Mouse (Mus musculus) ZHBTc4 (cell line): ENCODE results near the gene Prpf40a.

Source experiments
- DNase-seq: peaks from one replicate; pipeline ENCODE4 v3.0.0-alpha.2; 2011; ENCODE audit warnings: low read depth, low spot score

Gene Prpf40a

GRCm38 (mm10) chr2:53106056-53106455 lies 85.0 kb downstream of the Prpf40a start:
- no peak for DNase-seq

- DNase-seq = no peak
Measured at GRCm38 (mm10) chr2:53105408-53105807, 85.7 kb downstream of the Prpf40a start.

- no peak for DNase-seq
Measured at GRCm38 (mm10) chr2:53102901-53103300, 88.2 kb downstream of the Prpf40a start.

- no peak for DNase-seq
Measured at GRCm38 (mm10) chr2:53101885-53102740, 89.0 kb downstream of the Prpf40a start.

GRCm38 (mm10) chr2:53100093-53100492 lies 91.0 kb downstream of the Prpf40a start:
- DNase-seq = no peak

GRCm38 (mm10) chr2:53095489-53095888 lies 95.6 kb downstream of the Prpf40a start:
- no peak for DNase-seq

GRCm38 (mm10) chr2:53095031-53095430 lies 96.1 kb downstream of the Prpf40a start:
- DNase-seq = no peak

GRCm38 (mm10) chr2:53088744-53089143 lies 102.3 kb downstream of the Prpf40a start:
- no peak for DNase-seq

GRCm38 (mm10) chr2:53085617-53086202 lies 105.4 kb downstream of the Prpf40a start:
- DNase-seq = peak; percentile 76
